Mouse (Mus musculus) bone marrow macrophage, adult 2 months (primary cell): ENCODE data around the gene Crybb2. TPM values are rescaled to one million over a fixed set of nuclear protein-coding genes. Genes with fewer than 3 reads are reported as not detected.

Experiments
- H3K27ac ChIP-seq: 2 replicates; pipeline ENCODE4 v1.5.1; 2012; ENCODE audit warnings: low read depth, low read length; ENCODE audit not compliant: insufficient read depth
- H3K4me1 ChIP-seq: 2 replicates; pipeline ENCODE4 v1.6.1; 2012; ENCODE audit warnings: low read length; ENCODE audit not compliant: control insufficient read depth, insufficient read depth
- H3K4me3 ChIP-seq: 2 replicates; pipeline ENCODE4 v1.5.1; 2012; ENCODE audit warnings: mild to moderate bottlenecking, low read length, moderate library complexity; ENCODE audit not compliant: insufficient read depth
- CTCF ChIP-seq: IDR thresholded peaks from 2 replicates; pipeline ENCODE4 v1.5.1; 2012; ENCODE audit warnings: low read depth, mild to moderate bottlenecking, low read length, moderate library complexity
- POLR2A ChIP-seq: IDR thresholded peaks from 2 replicates; pipeline ENCODE4 v1.6.1; 2012; ENCODE audit warnings: mild to moderate bottlenecking, low read depth, low read length, borderline replicate concordance
- polyA plus RNA-seq: library from polyadenylated mRNA; stranded (reverse); fragments of >200 nt; gene quantifications from 2 replicates; pipeline ENCODE4 v1.2.4, GENCODE M21; 2012; ENCODE audit not compliant: missing spikeins, insufficient read depth, insufficient read length

The Crybb2 gene
- polyA plus RNA-seq, 1 experiment, result not detected

- no peak overlapping the region for H3K27ac ChIP-seq
Observed at GRCm38 (mm10) chr5:113108165-113108764, 38.3 kb upstream of the Crybb2 start.

DNA sequence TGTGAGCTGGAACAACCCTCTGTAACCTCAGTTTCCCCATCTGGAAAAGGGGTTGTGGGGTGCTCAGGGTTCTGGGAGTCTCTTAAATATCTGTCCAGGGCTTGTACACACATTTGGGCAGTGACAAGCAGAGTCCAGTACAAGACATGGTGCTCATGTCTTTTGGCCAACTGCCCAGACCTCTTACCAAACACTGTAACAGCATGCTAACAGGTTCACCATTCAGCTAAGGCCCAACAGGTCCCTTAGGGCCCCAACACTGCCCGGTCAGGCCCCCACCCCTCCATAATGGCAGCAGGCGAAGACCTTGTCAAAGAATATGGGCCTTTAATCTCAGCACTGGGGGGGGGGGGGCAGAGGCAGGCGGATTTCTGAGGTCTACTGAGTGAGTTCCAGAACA, 37.8 kb upstream of the Crybb2 start:
- Histone ChIP-seq H3K27ac (no peak overlapping the region), H3K4me1 (peaks cover 47% of the 10 kb centered on the region), H3K4me3 (no peak overlapping the region)
- TF ChIP-seq POLR2A, result no peak
- TF ChIP-seq CTCF, result no peak

More at GRCm38 (mm10) chr5:113108165-113108764, 38.3 kb upstream of the Crybb2 start:
- H3K4me1 ChIP-seq, result peaks cover 51% of the 10 kb centered on the region
- H3K4me3 ChIP-seq, result no peak overlapping the region
- TF ChIP-seq CTCF (no peak), POLR2A (no peak)

DNA sequence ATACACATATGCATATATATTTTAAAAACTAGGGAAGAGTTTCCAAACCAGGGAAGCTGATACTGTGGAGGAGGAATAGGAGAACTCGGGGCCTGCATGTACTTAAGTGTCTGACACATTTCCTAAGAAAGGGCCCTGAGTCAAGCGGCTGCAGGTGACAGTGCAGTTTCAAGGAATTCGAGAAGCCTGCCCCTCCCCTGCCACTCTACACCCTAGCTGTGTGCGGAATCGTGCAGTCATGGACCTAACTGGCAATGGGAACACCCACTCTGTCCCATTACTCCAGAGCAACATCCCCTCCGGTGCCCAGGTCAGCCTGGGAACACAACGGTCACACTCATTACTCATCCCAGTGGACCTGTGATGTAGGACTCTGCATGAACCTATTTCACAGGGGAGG, 36.7 kb upstream of the Crybb2 start:
- Histone ChIP-seq H3K4me1 (peaks cover 37% of the 10 kb centered on the region), H3K4me3 (no peak overlapping the region)
- no peak for TF ChIP-seq POLR2A
- TF ChIP-seq CTCF, result no peak

DNA sequence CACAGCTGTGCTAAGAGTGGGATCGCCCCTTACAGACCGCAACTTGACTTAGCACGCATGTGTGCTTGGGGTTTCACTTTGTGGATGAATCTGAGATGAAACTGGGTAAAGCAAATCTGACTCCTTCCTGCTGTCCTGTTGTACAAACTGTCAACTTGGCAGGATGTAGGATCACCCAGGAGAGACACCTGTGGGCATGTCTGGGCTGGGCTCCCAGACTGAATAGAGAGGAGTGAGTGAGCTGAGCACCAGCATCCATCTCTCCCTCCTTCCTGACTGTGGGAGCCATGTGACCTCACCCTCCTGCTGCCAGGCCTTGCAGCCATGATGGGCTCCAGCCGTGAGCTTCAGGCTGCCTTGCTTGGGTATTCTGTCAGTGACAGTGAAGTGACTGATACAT, 35.6 kb upstream of the Crybb2 start:
- Histone ChIP-seq H3K4me1 (peaks cover 32% of the 10 kb centered on the region), H3K4me3 (no peak overlapping the region), H3K27ac (no peak overlapping the region)
- no peak for TF ChIP-seq CTCF
- no peak for TF ChIP-seq POLR2A

More for the DNA sequence above, 36.7 kb upstream of the Crybb2 start:
- H3K27ac ChIP-seq, result no peak overlapping the region

- Histone ChIP-seq H3K4me1 (peaks cover 28% of the 10 kb centered on the region), H3K27ac (no peak overlapping the region), H3K4me3 (no peak overlapping the region)
- TF ChIP-seq CTCF (no peak), POLR2A (no peak)
Observed at GRCm38 (mm10) chr5:113105035-113105434, 35.1 kb upstream of the Crybb2 start.

GRCm38 (mm10) chr5:113102455-113102854, 32.5 kb upstream of the Crybb2 start:
- no peak overlapping the region for H3K4me3 ChIP-seq
- no peak overlapping the region for H3K27ac ChIP-seq
- no peak for TF ChIP-seq POLR2A
- no peak for TF ChIP-seq CTCF
- peaks cover 20% of the 10 kb centered on the region for H3K4me1 ChIP-seq

DNA sequence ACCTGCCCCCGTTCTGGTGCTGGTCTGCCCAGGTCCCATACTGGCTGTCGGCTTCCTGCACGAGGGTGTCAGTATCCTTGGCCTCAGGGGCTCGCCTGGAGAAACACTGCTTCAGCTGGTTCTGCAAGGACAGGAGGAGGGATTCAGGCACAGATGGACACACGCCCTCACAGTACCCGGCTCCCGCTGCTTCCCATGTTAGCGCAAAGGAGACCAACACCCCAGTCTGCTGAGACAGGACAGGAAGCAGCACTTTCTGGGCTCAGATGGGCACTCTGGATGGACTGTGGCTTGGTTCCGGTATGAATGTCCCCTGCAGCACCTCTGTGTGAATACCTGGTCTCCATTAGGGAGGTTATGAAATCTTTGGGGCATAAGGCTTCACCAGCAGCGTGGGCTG, 31.5 kb upstream of the Crybb2 start:
- no peak overlapping the region for H3K4me3 ChIP-seq
- TF ChIP-seq POLR2A (no peak), CTCF (no peak)

DNA sequence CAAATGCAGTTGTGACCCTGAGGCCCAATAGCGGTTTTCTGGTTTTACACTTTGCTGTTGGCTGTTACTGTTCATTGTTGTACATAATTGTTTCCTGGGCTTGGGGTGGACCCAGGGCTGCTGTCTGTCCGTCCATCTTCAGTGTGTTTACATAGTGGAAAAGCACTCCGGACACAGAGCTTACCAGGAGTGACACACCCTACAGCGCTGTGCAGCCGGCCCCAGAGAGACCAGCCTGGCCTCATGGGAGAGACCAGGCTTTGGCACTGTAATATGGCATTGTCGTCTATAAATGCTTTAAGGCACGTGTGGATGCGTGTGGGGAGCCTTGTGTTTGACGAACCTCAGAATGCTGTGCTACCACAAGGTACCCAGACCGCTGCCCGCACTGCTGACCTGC, 30.5 kb upstream of the Crybb2 start:
- Histone ChIP-seq H3K4me3 (no peak overlapping the region), H3K27ac (no peak overlapping the region), H3K4me1 (peaks cover 14% of the 10 kb centered on the region)
- TF ChIP-seq POLR2A, result no peak
- no peak for TF ChIP-seq CTCF

More for the DNA sequence above, 31.5 kb upstream of the Crybb2 start:
- H3K4me1 ChIP-seq, result peaks cover 14% of the 10 kb centered on the region
- H3K27ac ChIP-seq, result no peak overlapping the region

DNA sequence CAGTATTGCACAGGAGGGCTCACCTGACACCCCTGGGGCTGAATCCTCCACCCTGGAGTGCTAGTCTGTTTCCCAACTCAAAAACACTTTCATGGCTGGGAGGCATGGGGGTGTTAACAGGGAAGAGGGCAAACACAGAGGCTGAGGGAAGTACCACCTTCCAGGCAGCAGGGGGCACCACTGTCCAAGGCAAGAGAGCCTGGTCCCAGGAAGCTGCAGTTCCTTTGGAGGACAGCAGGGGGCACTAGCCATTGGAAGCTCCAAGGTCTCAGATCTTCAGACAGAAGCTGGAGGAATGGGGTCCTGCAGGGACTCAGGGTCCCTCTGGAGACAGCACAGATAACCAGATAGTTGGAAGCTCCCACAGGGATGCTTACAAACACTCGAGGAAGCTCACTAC, 29.6 kb upstream of the Crybb2 start:
- Histone ChIP-seq H3K4me1 (peaks cover 7% of the 10 kb centered on the region), H3K27ac (no peak overlapping the region), H3K4me3 (no peak overlapping the region)
- TF ChIP-seq CTCF (peak; percentile 99), POLR2A (no peak)

DNA sequence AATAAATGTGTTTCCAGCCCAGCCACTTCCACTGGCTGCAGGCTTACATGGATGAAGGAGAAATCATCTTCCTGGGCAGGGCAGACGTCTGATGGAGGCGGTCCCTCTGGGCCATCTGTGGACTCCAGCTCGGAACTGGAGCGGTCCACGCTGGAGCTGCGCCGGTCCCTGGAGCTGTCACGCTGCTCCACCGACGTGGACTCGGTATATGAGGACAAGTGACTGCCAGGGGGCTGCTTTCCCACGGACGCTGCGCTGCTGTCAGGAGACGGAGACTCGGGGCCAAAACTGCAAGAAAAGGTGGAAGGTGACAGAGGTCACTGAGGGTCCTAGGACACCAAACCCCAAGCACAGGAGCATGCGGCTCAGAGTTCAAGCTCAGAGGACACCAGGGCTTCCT, 27.6 kb upstream of the Crybb2 start:
- no peaks in the 10 kb centered on the region for H3K4me1 ChIP-seq
- H3K27ac ChIP-seq, result no peak overlapping the region
- H3K4me3 ChIP-seq, result no peak overlapping the region
- TF ChIP-seq POLR2A (no peak), CTCF (no peak)
